Mouse (Mus musculus) lung, embryonic 14.5 days (tissue): ENCODE data around the gene Tamm41. TPM values are rescaled to one million over a fixed set of nuclear protein-coding genes. Genes with fewer than 3 reads are reported as not detected.

Source experiments
- ATAC-seq: fragments of 200-750 bp; cut with Nextera tagmentation; 2 replicates; pipeline ENCODE4 v1.8.0; 2017; ENCODE audit warnings: mild to moderate bottlenecking, moderate TSS enrichment, moderate library complexity; ENCODE audit not compliant: insufficient read depth
- DNase-seq: peaks from one replicate; pipeline ENCODE4 v3.0.0-alpha.2; 2015
- H3K27ac ChIP-seq: fragments of 300-500 bp; sonication (generic); 2 replicates; pipeline ENCODE4 v1.5.1; 2014; ENCODE audit warnings: low read depth, mild to moderate bottlenecking, moderate library complexity
- H3K27me3 ChIP-seq: fragments of 300-500 bp; sonication (generic); 2 replicates; pipeline ENCODE4 v1.6.1; 2014; ENCODE audit warnings: low read length, control low read depth; ENCODE audit not compliant: insufficient read depth
- H3K36me3 ChIP-seq: fragments of 300-500 bp; sonication (generic); 2 replicates; pipeline ENCODE4 v1.6.1; 2014; ENCODE audit warnings: control low read depth; ENCODE audit not compliant: insufficient read depth
- H3K4me1 ChIP-seq: fragments of 300-500 bp; sonication (generic); 2 replicates; pipeline ENCODE4 v1.6.1; 2014; ENCODE audit warnings: antibody characterized with exemption, control low read depth; ENCODE audit not compliant: insufficient read depth
- H3K4me2 ChIP-seq: fragments of 300-500 bp; sonication (generic); 2 replicates; pipeline ENCODE4 v1.6.1; 2014; ENCODE audit warnings: mild to moderate bottlenecking
- H3K4me3 ChIP-seq: fragments of 300-500 bp; sonication (generic); 2 replicates; pipeline ENCODE4 v1.5.1; 2014; ENCODE audit warnings: low read depth, low read length
- H3K9ac ChIP-seq: fragments of 300-500 bp; sonication (generic); 2 replicates; pipeline ENCODE4 v1.6.1; 2014
- H3K9me3 ChIP-seq: fragments of 300-500 bp; sonication (generic); 2 replicates; pipeline ENCODE4 v1.6.1; 2016; ENCODE audit warnings: low read depth, low read length, control low read depth
- CTCF ChIP-seq: IDR thresholded peaks from 2 replicates; pipeline ENCODE4 v1.5.1; 2016; ENCODE audit warnings: antibody characterized with exemption, low read depth
- WGBS: fragments of 180-500 bp; shearing (Covaris S2); extraction: QIAGEN DNeasy Blood & Tissue Kit; methylation state at CpG from one replicate; pipeline ENCODE4 v1.1.7; 2014; 5-methylcytosine and 5-hydroxymethylcytosine counted together
- polyA plus RNA-seq: library from polyadenylated mRNA; unstranded; fragments of >200 nt; fragmentation: Nextera tagmentation; extraction: Ambion mirVana; gene quantifications from 2 replicates; pipeline ENCODE4 v1.2.1, GENCODE M21; 2014

Gene Tamm41
- polyA plus RNA-seq, 1 experiment from 2014 or later, result 76.7 TPM

GRCm38 (mm10) chr6:115059227-115059626 lies 21.6 kb upstream of the Tamm41 start:
- ATAC-seq (no peak), DNase-seq (no peak)
- no peaks in the 10 kb centered on the region for H3K9me3 ChIP-seq
- H3K4me2 ChIP-seq, result no peak overlapping the region
- H3K4me3 ChIP-seq, result no peak overlapping the region
- WGBS, result 48% methylated on average over 5 of the region's 5 CpGs
- no peaks in the 10 kb centered on the region for H3K4me1 ChIP-seq
- TF ChIP-seq CTCF, result no peak
- no peaks in the 10 kb centered on the region for H3K27me3 ChIP-seq
- no peak overlapping the region for H3K9ac ChIP-seq
- no peak overlapping the region for H3K27ac ChIP-seq
- H3K36me3 ChIP-seq, result no peaks in the 10 kb centered on the region

DNA sequence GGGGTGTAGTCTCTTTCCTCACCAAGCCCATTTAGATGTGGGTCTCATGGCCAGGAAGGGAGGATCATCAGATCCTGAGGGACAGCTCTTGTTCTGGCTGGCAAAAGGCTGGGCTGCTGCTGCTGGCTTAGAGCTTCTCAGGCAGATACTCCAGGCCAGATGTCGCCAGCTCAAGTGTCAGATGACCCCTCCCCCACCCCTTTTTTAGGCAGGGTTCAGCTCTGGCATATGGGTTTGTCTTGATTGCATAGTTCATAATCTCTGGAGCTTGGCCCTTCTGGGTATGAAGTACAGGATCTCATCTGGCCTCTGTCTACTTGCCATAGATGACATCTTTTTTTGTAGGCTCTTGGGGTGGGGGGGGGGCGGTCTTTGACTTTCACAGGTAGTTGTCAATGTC lies 19.0 kb upstream of the Tamm41 start:
- H3K9me3 ChIP-seq, result no peaks in the 10 kb centered on the region
- ATAC-seq (no peak), DNase-seq (no peak)
- H3K4me3 ChIP-seq, result no peak overlapping the region
- no peak overlapping the region for H3K27ac ChIP-seq
- 11% methylated on average over 2 of the region's 2 CpGs for WGBS
- H3K9ac ChIP-seq, result no peak overlapping the region
- H3K27me3 ChIP-seq, result no peaks in the 10 kb centered on the region
- TF ChIP-seq CTCF, result no peak
- no peaks in the 10 kb centered on the region for H3K36me3 ChIP-seq
- H3K4me1 ChIP-seq, result no peaks in the 10 kb centered on the region
- H3K4me2 ChIP-seq, result no peak overlapping the region

GRCm38 (mm10) chr6:115055440-115055839 lies 17.8 kb upstream of the Tamm41 start:
- no peak for TF ChIP-seq CTCF
- no peak overlapping the region for H3K4me2 ChIP-seq
- ATAC-seq (no peak), DNase-seq (no peak)
- no peaks in the 10 kb centered on the region for H3K4me1 ChIP-seq
- WGBS, result 79% methylated on average over 4 of the region's 4 CpGs
- no peak overlapping the region for H3K4me3 ChIP-seq
- H3K9ac ChIP-seq, result no peak overlapping the region
- H3K27me3 ChIP-seq, result no peaks in the 10 kb centered on the region
- H3K36me3 ChIP-seq, result no peaks in the 10 kb centered on the region
- H3K9me3 ChIP-seq, result no peaks in the 10 kb centered on the region
- H3K27ac ChIP-seq, result no peak overlapping the region

DNA sequence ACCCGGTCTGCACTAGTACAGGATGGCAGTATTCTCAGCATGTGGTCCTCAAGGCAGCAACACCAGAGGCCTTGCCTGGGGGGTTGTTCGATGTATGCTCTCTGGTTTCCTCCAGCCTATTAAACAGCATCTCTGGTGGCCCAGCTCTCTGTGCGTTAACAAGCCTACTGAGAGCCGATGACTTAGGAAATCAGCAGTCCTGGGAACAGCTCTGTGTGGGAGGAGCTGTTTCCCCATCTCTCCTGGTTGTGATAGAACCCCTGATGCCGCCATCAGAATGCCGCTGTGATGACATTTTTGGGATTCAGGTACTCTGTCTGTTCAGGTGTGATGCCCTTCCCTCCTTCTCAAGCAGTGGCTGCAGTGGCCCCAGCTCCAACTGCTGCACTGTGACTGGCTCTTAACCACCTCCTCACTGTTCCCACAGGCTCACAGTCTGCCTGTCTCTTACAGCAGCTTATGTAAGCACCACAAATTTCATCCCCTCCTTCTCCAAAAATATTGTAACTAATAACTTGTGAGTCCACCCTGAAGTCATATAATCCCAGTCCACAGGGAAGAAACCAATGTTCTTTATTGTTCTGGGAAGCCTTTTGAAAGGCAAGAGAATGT lies 14.0 kb upstream of the Tamm41 start:
- 58% methylated on average over 6 of the region's 6 CpGs for WGBS
- Histone ChIP-seq H3K4me2 (no peak overlapping the region), H3K27ac (no peak overlapping the region), H3K4me1 (no peaks in the 10 kb centered on the region), H3K36me3 (no peaks in the 10 kb centered on the region), H3K4me3 (no peak overlapping the region), H3K9ac (no peak overlapping the region), H3K27me3 (no peaks in the 10 kb centered on the region), H3K9me3 (no peaks in the 10 kb centered on the region)
- no peak for DNase-seq
- no peak for TF ChIP-seq CTCF
- ATAC-seq, result no peak

- no peak overlapping the region for H3K4me2 ChIP-seq
- H3K4me3 ChIP-seq, result no peak overlapping the region
- H3K27ac ChIP-seq, result no peak overlapping the region
- no peaks in the 10 kb centered on the region for H3K27me3 ChIP-seq
- no peaks in the 10 kb centered on the region for H3K4me1 ChIP-seq
- ATAC-seq (no peak), DNase-seq (peak; percentile 57)
- 19% methylated on average over 4 of the region's 4 CpGs for WGBS
- H3K36me3 ChIP-seq, result no peaks in the 10 kb centered on the region
- no peaks in the 10 kb centered on the region for H3K9me3 ChIP-seq
- H3K9ac ChIP-seq, result no peak overlapping the region
- TF ChIP-seq CTCF, result peak; percentile 68
These were observed 11.3 kb upstream of the Tamm41 start for GRCm38 (mm10) chr6:115049015-115049414.

GRCm38 (mm10) chr6:115047816-115048215 lies 10.1 kb upstream of the Tamm41 start:
- ATAC-seq (no peak), DNase-seq (no peak)
- no peak overlapping the region for H3K27ac ChIP-seq
- no peaks in the 10 kb centered on the region for H3K36me3 ChIP-seq
- H3K4me3 ChIP-seq, result no peak overlapping the region
- WGBS, result 24% methylated on average over 2 of the region's 2 CpGs
- H3K9me3 ChIP-seq, result no peaks in the 10 kb centered on the region
- H3K27me3 ChIP-seq, result no peaks in the 10 kb centered on the region
- H3K4me2 ChIP-seq, result no peak overlapping the region
- no peak overlapping the region for H3K9ac ChIP-seq
- no peak for TF ChIP-seq CTCF
- H3K4me1 ChIP-seq, result no peaks in the 10 kb centered on the region

DNA sequence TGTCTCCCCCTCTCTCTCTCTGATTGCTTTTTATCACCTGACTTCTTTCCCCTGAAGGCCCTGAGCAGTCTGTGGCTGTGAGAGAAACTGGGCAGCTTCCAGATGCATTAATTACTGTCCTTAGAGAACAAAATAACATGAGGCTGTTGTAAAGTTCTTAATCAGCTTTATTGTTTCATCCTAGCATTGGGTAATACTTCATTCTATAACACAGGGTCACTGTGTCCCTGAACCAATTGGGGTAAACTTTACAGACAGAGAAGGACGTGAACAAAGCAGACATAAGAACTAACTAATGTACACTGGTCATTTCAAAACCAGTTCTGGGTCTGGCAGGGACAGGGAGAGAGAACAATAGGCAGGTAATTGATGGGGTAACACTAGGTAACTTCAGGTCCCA lies 8.4 kb upstream of the Tamm41 start:
- no peak for ATAC-seq
- no peak overlapping the region for H3K9ac ChIP-seq
- H3K27me3 ChIP-seq, result no peaks in the 10 kb centered on the region
- no peaks in the 10 kb centered on the region for H3K36me3 ChIP-seq
- no peaks in the 10 kb centered on the region for H3K9me3 ChIP-seq
- H3K27ac ChIP-seq, result no peak overlapping the region
- no peak overlapping the region for H3K4me3 ChIP-seq
- no peak for DNase-seq
- H3K4me2 ChIP-seq, result no peak overlapping the region
- no peak for TF ChIP-seq CTCF
- H3K4me1 ChIP-seq, result 0 out of 2 replicates have a peak, but pooled peaks cover 4% of the 10 kb centered on the region
- WGBS, result 55% methylated on average over 1 of the region's 1 CpGs
